8 mouse cellular contexts compared by ENCODE assay signal in the genomic region with DNA sequence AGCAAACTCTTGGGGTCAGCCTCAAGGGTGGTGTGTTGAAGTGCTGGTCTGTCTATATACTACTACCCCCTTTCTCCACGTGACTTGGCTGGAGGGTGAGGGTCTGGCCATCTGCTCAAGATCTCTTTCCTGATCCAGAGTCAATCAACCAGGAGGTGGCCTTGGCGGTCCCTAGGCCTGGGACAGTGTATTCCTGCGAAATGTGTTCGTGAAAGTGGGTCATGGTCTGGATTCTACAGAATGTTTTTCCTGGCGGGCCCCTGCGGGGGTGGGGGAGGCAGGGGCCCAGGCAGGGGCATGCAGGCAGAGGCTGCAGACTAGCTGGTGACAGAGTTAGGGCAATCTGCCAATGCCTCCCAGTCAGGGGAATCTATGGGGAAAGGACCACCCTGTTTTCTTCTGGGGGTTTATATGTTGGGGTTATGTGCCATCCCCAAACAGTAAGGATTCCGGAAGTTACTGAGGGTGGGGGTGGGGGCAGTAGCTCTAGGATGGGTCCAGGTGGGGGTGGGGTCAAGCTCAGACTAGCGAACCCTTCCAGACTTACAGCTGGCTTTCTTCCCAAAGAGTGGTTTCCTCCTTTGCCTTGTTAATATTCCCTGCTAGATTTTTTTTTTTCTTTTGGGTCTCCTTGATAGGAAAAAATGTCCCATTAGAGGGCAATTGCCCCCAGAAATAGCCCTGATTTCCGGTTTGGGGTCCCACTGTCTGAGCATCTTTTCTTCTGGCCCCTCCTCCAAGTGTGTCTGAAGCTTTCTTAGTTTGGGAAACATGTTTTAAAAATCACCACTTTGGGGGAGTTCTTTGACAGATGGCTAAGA. TPM values are rescaled to one million over a fixed set of nuclear protein-coding genes. Genes with fewer than 3 reads are reported as not detected.
A peak's percentile ranks its signal among the peaks of the same experiment; 100 is the strongest.
DNase-seq lines count a peak whose midpoint lies in the region; ATAC-seq lines count a peak whose summit lies in the region.

No protein-coding gene starts in this region.

- no peaks in the 10 kb centered on the region for H3K9me3 ChIP-seq in neural tube, embryonic 11.5 days (ENCODE audit: control insufficient read depth, low read length)
- no peaks in the 10 kb centered on the region for H3K9me3 ChIP-seq in forebrain, embryonic 11.5 days (ENCODE audit: control insufficient read depth, low read length)
- no peaks in the 10 kb centered on the region for H3K9me3 ChIP-seq in kidney, embryonic 15.5 days (replicated peaks)
- no peaks in the 10 kb centered on the region for H3K9me3 ChIP-seq in midbrain, embryonic 16.5 days (replicated peaks; ENCODE audit: control insufficient read depth, low read length, poor library complexity, severe bottlenecking)

- ATAC-seq in neural tube, embryonic 11.5 days (ENCODE audit: insufficient read depth, low FRiP score, low TSS enrichment), result no peak
- no peak for ATAC-seq in forebrain, embryonic 11.5 days (replicated peaks; ENCODE audit: low FRiP score)
- ATAC-seq in kidney, embryonic 15.5 days (replicated peaks; ENCODE audit: low FRiP score), result no peak
- ATAC-seq in midbrain, embryonic 16.5 days, result no peak

- no peaks in the 10 kb centered on the region for H3K27me3 ChIP-seq in neural tube, embryonic 11.5 days (ENCODE audit: control insufficient read depth, insufficient read depth, low read length)
- no peaks in the 10 kb centered on the region for H3K27me3 ChIP-seq in forebrain, embryonic 11.5 days (ENCODE audit: control insufficient read depth, insufficient read depth, low read length)
- no peaks in the 10 kb centered on the region for H3K27me3 ChIP-seq in kidney, embryonic 15.5 days
- H3K27me3 ChIP-seq in midbrain, embryonic 16.5 days (ENCODE audit: control insufficient read depth, insufficient read depth, low read depth, low read length), result no peaks in the 10 kb centered on the region

- 0 out of 2 replicates have a peak overlapping the region, but pooled peaks have one; percentile 2 for H3K4me2 ChIP-seq in neural tube, embryonic 11.5 days (ENCODE audit: low read depth)
- peak overlapping the region; percentile 20; the same call in 1 of the 2 replicates for H3K4me2 ChIP-seq in forebrain, embryonic 11.5 days (ENCODE audit: low read depth, low read length, severe bottlenecking)
- H3K4me2 ChIP-seq in kidney, embryonic 15.5 days, result peak overlapping the region; percentile 50
- H3K4me2 ChIP-seq in midbrain, embryonic 16.5 days (ENCODE audit: low read length), result peak overlapping the region; percentile 46

- H3K27ac ChIP-seq in neural tube, embryonic 11.5 days (ENCODE audit: low read depth, low read length), result no peak overlapping the region
- no peak overlapping the region for H3K27ac ChIP-seq in forebrain, embryonic 11.5 days (ENCODE audit: low read depth, low read length)
- H3K27ac ChIP-seq in kidney, embryonic 15.5 days, result peak overlapping the region; percentile 90
- H3K27ac ChIP-seq in midbrain, embryonic 16.5 days (ENCODE audit: low read length), result peak overlapping the region; percentile 72

- no peaks in the 10 kb centered on the region; the same call in 1 of the 2 replicates for H3K36me3 ChIP-seq in neural tube, embryonic 11.5 days (ENCODE audit: control insufficient read depth, insufficient read depth, low read length)
- H3K36me3 ChIP-seq in forebrain, embryonic 11.5 days (ENCODE audit: control insufficient read depth, insufficient read depth, low read length), result no peaks in the 10 kb centered on the region
- H3K36me3 ChIP-seq in kidney, embryonic 15.5 days, result peaks cover 19% of the 10 kb centered on the region
- H3K36me3 ChIP-seq in midbrain, embryonic 16.5 days (ENCODE audit: control insufficient read depth, insufficient read depth, low read length), result peaks cover 6% of the 10 kb centered on the region; the same call in 1 of the 2 replicates

- no peak for DNase-seq in neural tube, embryonic 11.5 days (ENCODE audit: low spot score)
- no peak for DNase-seq in neural tube, embryonic 10.5 days (ENCODE audit: extremely low spot score, low spot score)
- no peak for DNase-seq in forebrain, embryonic 11.5 days (ENCODE audit: low spot score)
- no peak for DNase-seq in spleen, adult 12 weeks (ENCODE audit: low spot score)
- no peak for DNase-seq in frontal cortex, adult 2 months (ENCODE audit: extremely low spot score in 1 of 2, low spot score in 1 of 2)
- no peak for DNase-seq in frontal cortex, postnatal 36 days (ENCODE audit: low spot score in 2 of 2)

- H3K4me1 ChIP-seq in neural tube, embryonic 11.5 days (ENCODE audit: control insufficient read depth, insufficient read depth, low read length), result peaks cover 60% of the 10 kb centered on the region
- peaks cover 43% of the 10 kb centered on the region for H3K4me1 ChIP-seq in forebrain, embryonic 11.5 days (replicated peaks; ENCODE audit: control insufficient read depth, insufficient read depth, low read length)
- peaks cover 92% of the 10 kb centered on the region for H3K4me1 ChIP-seq in kidney, embryonic 15.5 days
- peaks cover 59% of the 10 kb centered on the region for H3K4me1 ChIP-seq in midbrain, embryonic 16.5 days (ENCODE audit: control insufficient read depth, insufficient read depth, low read length)

- H3K9ac ChIP-seq in neural tube, embryonic 11.5 days (ENCODE audit: low read length), result no peak overlapping the region
- H3K9ac ChIP-seq in forebrain, embryonic 11.5 days (ENCODE audit: low read length), result no peak overlapping the region; the same call in 1 of the 2 replicates
- H3K9ac ChIP-seq in kidney, embryonic 15.5 days, result no peak overlapping the region; the same call in 1 of the 2 replicates
- peak overlapping the region; percentile 37; the same call in 1 of the 2 replicates for H3K9ac ChIP-seq in midbrain, embryonic 16.5 days (ENCODE audit: low read depth, low read length)

- no peak overlapping the region for H3K4me3 ChIP-seq in neural tube, embryonic 11.5 days (ENCODE audit: low read depth, low read length)
- no peak overlapping the region for H3K4me3 ChIP-seq in forebrain, embryonic 11.5 days (ENCODE audit: low read depth, low read length)
- H3K4me3 ChIP-seq in kidney, embryonic 15.5 days (replicated peaks), result peak overlapping the region; percentile 15; the same call in 1 of the 2 replicates
- H3K4me3 ChIP-seq in midbrain, embryonic 16.5 days (ENCODE audit: low read depth, low read length), result no peak overlapping the region

- WGBS in neural tube, embryonic 11.5 days, result 40% methylated on average over 9 of the region's 9 CpGs
- WGBS in forebrain, embryonic 11.5 days, result 43% methylated on average over 9 of the region's 9 CpGs
- WGBS in kidney, embryonic 15.5 days, result 10% methylated on average over 9 of the region's 9 CpGs
- whole genome bisulfite sequencing in midbrain, embryonic 16.5 days, result 21% methylated on average over 9 of the region's 9 CpGs

RNA-seq across cellular contexts. Expression of a gene that starts 6.3 kb away (rescaled TPM):
- 68.8 and 73.1 TPM in 2 replicates for polyA plus RNA-seq in neural tube, embryonic 11.5 days (2014; fragmentation: Nextera tagmentation; extraction: Ambion mirVana)
- polyA plus RNA-seq in forebrain, embryonic 11.5 days (2014; fragmentation: Nextera tagmentation; extraction: Ambion mirVana), result 77.6 and 77.8 TPM in 2 replicates
- polyA plus RNA-seq in kidney, embryonic 15.5 days (2015; fragmentation: Nextera tagmentation; extraction: Ambion mirVana), result 104 and 108 TPM in 2 replicates
- polyA plus RNA-seq in midbrain, embryonic 16.5 days (2015; fragmentation: Nextera tagmentation; extraction: Ambion mirVana), result 194 and 202 TPM in 2 replicates
- polyA plus RNA-seq in frontal cortex, adult 2 months (2012; rRNA removed), result 108 and 111 TPM in 2 replicates

RNA-seq across cellular contexts. Expression of a gene that starts 22.8 kb away (rescaled TPM):
- 453 and 457 TPM in 2 replicates for polyA plus RNA-seq in neural tube, embryonic 11.5 days (2014; fragmentation: Nextera tagmentation; extraction: Ambion mirVana)
- 400 and 454 TPM in 2 replicates for polyA plus RNA-seq in forebrain, embryonic 11.5 days (2014; fragmentation: Nextera tagmentation; extraction: Ambion mirVana)
- 565 and 652 TPM in 2 replicates for polyA plus RNA-seq in kidney, embryonic 15.5 days (2015; fragmentation: Nextera tagmentation; extraction: Ambion mirVana)
- 267 and 286 TPM in 2 replicates for polyA plus RNA-seq in midbrain, embryonic 16.5 days (2015; fragmentation: Nextera tagmentation; extraction: Ambion mirVana)
- 342 and 345 TPM in 2 replicates for polyA plus RNA-seq in frontal cortex, adult 2 months (2012; rRNA removed)

RNA-seq across cellular contexts. Expression of a gene that starts 29.3 kb away (rescaled TPM):
- not detected in 2 replicates for polyA plus RNA-seq in neural tube, embryonic 11.5 days (2014; fragmentation: Nextera tagmentation; extraction: Ambion mirVana)
- 0.44 TPM in 1 of 2 replicates, not detected in the other for polyA plus RNA-seq in forebrain, embryonic 11.5 days (2014; fragmentation: Nextera tagmentation; extraction: Ambion mirVana)
- 0.62 and 0.67 TPM in 2 replicates for polyA plus RNA-seq in kidney, embryonic 15.5 days (2015; fragmentation: Nextera tagmentation; extraction: Ambion mirVana)
- 0.74 TPM in 1 of 2 replicates, not detected in the other for polyA plus RNA-seq in midbrain, embryonic 16.5 days (2015; fragmentation: Nextera tagmentation; extraction: Ambion mirVana)
- 0.34 and 0.78 TPM in 2 replicates for polyA plus RNA-seq in frontal cortex, adult 2 months (2012; rRNA removed)

RNA-seq across cellular contexts. Expression of a gene that starts 35.5 kb away (rescaled TPM):
- polyA plus RNA-seq in neural tube, embryonic 11.5 days (2014; fragmentation: Nextera tagmentation; extraction: Ambion mirVana), result 14.1 and 15.0 TPM in 2 replicates
- polyA plus RNA-seq in forebrain, embryonic 11.5 days (2014; fragmentation: Nextera tagmentation; extraction: Ambion mirVana), result 13.3 and 17.7 TPM in 2 replicates
- polyA plus RNA-seq in kidney, embryonic 15.5 days (2015; fragmentation: Nextera tagmentation; extraction: Ambion mirVana), result 7.4 and 7.5 TPM in 2 replicates
- polyA plus RNA-seq in midbrain, embryonic 16.5 days (2015; fragmentation: Nextera tagmentation; extraction: Ambion mirVana), result 36.7 and 43.8 TPM in 2 replicates
- 102 and 104 TPM in 2 replicates for polyA plus RNA-seq in frontal cortex, adult 2 months (2012; rRNA removed)

RNA-seq across cellular contexts. Expression of a gene that starts 38.7 kb away (rescaled TPM):
- 13.3 and 13.7 TPM in 2 replicates for polyA plus RNA-seq in neural tube, embryonic 11.5 days (2014; fragmentation: Nextera tagmentation; extraction: Ambion mirVana)
- 16.3 and 19.5 TPM in 2 replicates for polyA plus RNA-seq in forebrain, embryonic 11.5 days (2014; fragmentation: Nextera tagmentation; extraction: Ambion mirVana)
- polyA plus RNA-seq in kidney, embryonic 15.5 days (2015; fragmentation: Nextera tagmentation; extraction: Ambion mirVana), result 19.2 and 19.5 TPM in 2 replicates
- polyA plus RNA-seq in midbrain, embryonic 16.5 days (2015; fragmentation: Nextera tagmentation; extraction: Ambion mirVana), result 15.9 and 17.2 TPM in 2 replicates
- polyA plus RNA-seq in frontal cortex, adult 2 months (2012; rRNA removed), result 18.0 and 19.0 TPM in 2 replicates

Comparison
In these comparisons a context has a peak if more than half of its experiments do, and no peak if none do; other contexts are left out.
1. H3K27ac ChIP-seq: peak in kidney, embryonic 15.5 days (single experiment) and midbrain, embryonic 16.5 days (single experiment); none in neural tube, embryonic 11.5 days (single experiment) and forebrain, embryonic 11.5 days (single experiment).
2. Peak in every context shown above with its lines, with median percentiles within 50 percentile points of each other: H3K4me2 ChIP-seq.